In the genomic region with DNA sequence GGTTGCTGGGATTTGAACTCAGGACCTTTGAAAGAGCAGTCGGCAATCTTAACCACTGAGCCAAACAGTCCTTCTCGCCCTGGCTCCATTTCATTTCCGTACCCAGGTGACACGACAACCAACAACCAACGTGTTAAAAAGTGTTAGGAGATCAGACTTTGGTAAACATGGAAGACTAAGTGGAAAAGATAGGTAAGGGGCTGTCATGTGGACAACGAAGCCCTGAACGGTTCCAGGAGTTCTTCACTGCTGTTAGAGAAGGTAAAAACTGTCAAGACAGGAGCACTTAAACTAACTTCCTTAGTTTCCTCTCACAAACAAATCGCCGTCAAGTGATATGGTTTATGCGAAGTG, we compare ENCODE assay signal across 8 mouse cellular contexts. TPM values are rescaled to one million over a fixed set of nuclear protein-coding genes. Genes with fewer than 3 reads are reported as not detected.
DNase-seq lines count a peak whose midpoint lies in the region; ATAC-seq and TF ChIP-seq lines count a peak whose summit lies in the region.

No protein-coding gene starts in this region.

- TF ChIP-seq POLR2A in testis, adult 2 months (IDR thresholded peaks at IDR 0.05; ENCODE audit: control insufficient read depth, low read depth, low read length), result no peak

- DNase-seq in gastrocnemius, adult 2 months, result no peak
- no peak for DNase-seq in gastrocnemius, postnatal 4 days (ENCODE audit: low spot score in 2 of 2)
- DNase-seq in testis, postnatal 14 days (ENCODE audit: low spot score), result no peak
- DNase-seq in right cerebral cortex, adult 18-20 months, result no peak
- DNase-seq in right cerebral cortex, postnatal 25 days, result no peak
- no peak for DNase-seq in left cerebral cortex, adult 11 months (ENCODE audit: low spot score)

- H3K27ac ChIP-seq in gastrocnemius, adult 2 months, result peak overlapping the region; percentile 95
- H3K27ac ChIP-seq in testis, adult 2 months (ENCODE audit: control insufficient read depth, insufficient read depth, low read depth, low read length), result peak overlapping the region; percentile 85
- peak overlapping the region; percentile 94 for H3K27ac ChIP-seq in liver, embryonic 12.5 days

- no peak for TF ChIP-seq CTCF in gastrocnemius, adult 2 months (IDR thresholded peaks at IDR 0.05)
- no peak for TF ChIP-seq CTCF in testis, adult 2 months (IDR thresholded peaks at IDR 0.05; ENCODE audit: control insufficient read depth, insufficient read depth, insufficient replicate concordance, low read depth, low read length)

- peak overlapping the region; percentile 95 for H3K4me3 ChIP-seq in gastrocnemius, adult 2 months
- H3K4me3 ChIP-seq in testis, adult 2 months (ENCODE audit: control insufficient read depth, low read depth, low read length), result peak overlapping the region; percentile 90
- H3K4me3 ChIP-seq in liver, embryonic 12.5 days, result peak overlapping the region; percentile 92

- 24% methylated on average over 10 of the region's 10 CpGs for WGBS in liver, embryonic 12.5 days (ENCODE audit: insufficient replicate concordance)

- H3K9ac ChIP-seq in liver, embryonic 12.5 days, result peak overlapping the region; percentile 86

- intact Hi-C loops in gastrocnemius, adult 2 months (cut with DNase I), result loop anchor here (2.0 kb wide), 1 partner anchor 17 kb away; a partner anchor contains a TSS

- H3K27me3 ChIP-seq in testis, adult 2 months (ENCODE audit: control insufficient read depth, insufficient read depth, low read length), result no peaks in the 10 kb centered on the region
- no peaks in the 10 kb centered on the region for H3K27me3 ChIP-seq in liver, embryonic 12.5 days (replicated peaks)

- H3K4me2 ChIP-seq in liver, embryonic 12.5 days, result peak overlapping the region; percentile 83

- no peak for ATAC-seq in liver, embryonic 12.5 days

- peaks cover 4% of the 10 kb centered on the region; the same call in 1 of the 2 replicates for H3K4me1 ChIP-seq in testis, adult 2 months (ENCODE audit: control insufficient read depth, insufficient read depth, low read length)
- H3K4me1 ChIP-seq in liver, embryonic 12.5 days, result peaks cover 23% of the 10 kb centered on the region

- H3K9me3 ChIP-seq in liver, embryonic 12.5 days (replicated peaks), result no peaks in the 10 kb centered on the region

- no peaks in the 10 kb centered on the region for H3K36me3 ChIP-seq in testis, adult 2 months (ENCODE audit: control insufficient read depth, insufficient read depth, low read length)
- H3K36me3 ChIP-seq in liver, embryonic 12.5 days, result no peaks in the 10 kb centered on the region; the same call in 1 of the 2 replicates

RNA-seq across cellular contexts. Expression of a gene that starts 0.3 kb away (rescaled TPM):
- 1 to 10 TPM; 3.4 to 4.0 TPM for total RNA-seq in gastrocnemius, adult 2 months (2021)
- 1 to 10 TPM; 6.5 to 6.9 TPM for total RNA-seq in gastrocnemius, postnatal 4 days (2021)
- polyA plus RNA-seq in testis, adult 2 months (2012; rRNA removed), result 4.8 and 5.0 TPM in 2 replicates
- polyA plus RNA-seq in liver, embryonic 12.5 days (2016; fragmentation: Nextera tagmentation; extraction: Ambion mirVana), result 2.0 and 2.3 TPM in 2 replicates

RNA-seq across cellular contexts. Expression of a gene that starts 17.0 kb away (rescaled TPM):
- 1 to 10 TPM; 6.8 to 7.0 TPM for total RNA-seq in gastrocnemius, adult 2 months (2021)
- 1 to 10 TPM; 8.9 to 9.4 TPM for total RNA-seq in gastrocnemius, postnatal 4 days (2021)
- 3.0 and 3.4 TPM in 2 replicates for polyA plus RNA-seq in testis, adult 2 months (2012; rRNA removed)
- 8.1 and 8.3 TPM in 2 replicates for polyA plus RNA-seq in liver, embryonic 12.5 days (2016; fragmentation: Nextera tagmentation; extraction: Ambion mirVana)
